Mouse (Mus musculus) ES-E14 (cell line): Measurements from ENCODE around the gene Zfp280c. TPM values are rescaled to one million over a fixed set of nuclear protein-coding genes. Genes with fewer than 3 reads are reported as not detected.

Experiments used
- DNase-seq: peaks from one replicate; pipeline ENCODE4 v3.0.0-alpha.2; 2013; ENCODE audit warnings: low read depth, low spot score
- H3K27ac ChIP-seq: 2 replicates; pipeline ENCODE4 v1.5.1; 2012; ENCODE audit warnings: low read depth, mild to moderate bottlenecking, low read length, moderate library complexity, mixed read lengths; ENCODE audit not compliant: poor library complexity, insufficient read depth, severe bottlenecking
- H3K36me3 ChIP-seq: 2 replicates; pipeline ENCODE4 v1.6.1; 2012; ENCODE audit warnings: mild to moderate bottlenecking, low read length, moderate library complexity, mixed read lengths; ENCODE audit not compliant: control insufficient read depth, poor library complexity, insufficient read depth, severe bottlenecking
- H3K4me1 ChIP-seq, 2 experiments: fragments of 150-350 bp in 1 of 2; sonication (generic) in 1 of 2; 2 replicates each; pipeline ENCODE4 v1.6.1; 2012; ENCODE audit warnings: low read length in 2 of 2, mild to moderate bottlenecking in 1 of 2, mixed read lengths in 1 of 2; ENCODE audit not compliant: control insufficient read depth in 2 of 2, insufficient read depth in 2 of 2, poor library complexity in 1 of 2
- H3K4me3 ChIP-seq, 2 experiments: fragments of 150-350 bp in 1 of 2; sonication (generic) in 1 of 2; 2 replicates each; pipeline ENCODE4 v1.5.1; 2012; ENCODE audit warnings: low read length in 2 of 2, low read depth in 1 of 2, mild to moderate bottlenecking in 1 of 2, mixed read lengths in 1 of 2; ENCODE audit not compliant: insufficient read depth in 1 of 2, poor library complexity in 1 of 2, severe bottlenecking in 1 of 2
- H3K9ac ChIP-seq: 2 replicates; pipeline ENCODE4 v1.6.1; 2012; ENCODE audit warnings: low read depth, mild to moderate bottlenecking, low read length, mixed read lengths; ENCODE audit not compliant: poor library complexity, insufficient read depth, severe bottlenecking
- H3K9me3 ChIP-seq: fragments of 150-350 bp; sonication (generic); 2 replicates; pipeline ENCODE4 v1.6.1; 2012; ENCODE audit warnings: low read depth, mild to moderate bottlenecking, low read length; ENCODE audit not compliant: control insufficient read depth, insufficient read depth
- CHD2 ChIP-seq: IDR thresholded peaks from 2 replicates; pipeline ENCODE4 v1.6.1; 2014; ENCODE audit warnings: mild to moderate bottlenecking, low read depth, low read length, inconsistent platforms
- HCFC1 ChIP-seq: IDR thresholded peaks from 2 replicates; pipeline ENCODE4 v1.6.1; 2012; ENCODE audit warnings: low read length, inconsistent platforms, borderline replicate concordance; ENCODE audit not compliant: insufficient read depth
- MAFK ChIP-seq: IDR thresholded peaks from 2 replicates; pipeline ENCODE4 v1.6.1; 2014; ENCODE audit warnings: mild to moderate bottlenecking, low read depth, low read length, inconsistent platforms; ENCODE audit not compliant: insufficient read depth
- ZC3H11A ChIP-seq: IDR thresholded peaks from 2 replicates; pipeline ENCODE4 v1.6.1; 2012; ENCODE audit warnings: low read depth, mild to moderate bottlenecking, inconsistent platforms, low read length, borderline replicate concordance
- ZNF384 ChIP-seq: IDR thresholded peaks from 2 replicates; pipeline ENCODE4 v1.6.1; 2012; ENCODE audit warnings: low read depth, low read length, inconsistent platforms
- in situ Hi-C, 2 experiments: fragments of 600-800 bp; cut with MboI; formaldehyde crosslinking; loops; one replicate each; pipeline ENCODE4 v1.15.1; 2025; ENCODE audit warnings: low sequenced_read_pairs in 2 of 2, inconsistent platforms in 1 of 2; ENCODE audit not compliant: unreplicated experiment in 2 of 2
- total RNA-seq: library from RNA; depleted of rRNA; stranded (reverse); fragments of 300-350 nt; gene quantifications from 2 replicates; pipeline ENCODE4 v1.2.3, GENCODE M21; 2012

Gene Zfp280c
- total RNA-seq, 1 experiment: 11.3 TPM

DNA sequence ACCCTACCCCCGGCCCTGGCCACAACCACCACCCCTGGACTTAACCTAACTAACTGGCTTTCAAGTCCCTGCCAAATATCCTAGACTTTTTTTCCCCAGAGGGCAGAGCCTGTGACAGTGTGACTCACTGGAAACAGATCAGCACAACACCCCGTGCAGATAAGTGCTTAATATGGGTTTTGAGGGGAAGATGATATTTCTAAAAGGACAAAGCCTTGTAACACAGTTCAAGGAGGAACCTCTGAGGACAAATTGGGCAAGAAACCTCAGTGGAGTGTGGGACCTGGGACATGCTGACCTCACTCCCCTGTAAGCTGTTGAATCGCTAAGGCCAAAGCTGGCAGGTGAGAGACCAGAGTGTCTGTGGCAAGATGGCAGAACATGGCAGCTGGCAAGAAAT lies 72.7 kb downstream of the Zfp280c start:
- H3K9ac ChIP-seq: no peak overlapping the region
- DNase-seq: no peak
- H3K36me3 ChIP-seq: no peaks in the 10 kb centered on the region
- in situ Hi-C loops: no loop called here
- H3K4me3 ChIP-seq: no peak overlapping the region
- TF ChIP-seq CHD2 (no peak), MAFK (no peak), ZC3H11A (no peak), ZNF384 (no peak), HCFC1 (no peak)
- no peak overlapping the region for H3K27ac ChIP-seq
- no peaks in the 10 kb centered on the region for H3K4me1 ChIP-seq
- H3K9me3 ChIP-seq: no peaks in the 10 kb centered on the region

DNA sequence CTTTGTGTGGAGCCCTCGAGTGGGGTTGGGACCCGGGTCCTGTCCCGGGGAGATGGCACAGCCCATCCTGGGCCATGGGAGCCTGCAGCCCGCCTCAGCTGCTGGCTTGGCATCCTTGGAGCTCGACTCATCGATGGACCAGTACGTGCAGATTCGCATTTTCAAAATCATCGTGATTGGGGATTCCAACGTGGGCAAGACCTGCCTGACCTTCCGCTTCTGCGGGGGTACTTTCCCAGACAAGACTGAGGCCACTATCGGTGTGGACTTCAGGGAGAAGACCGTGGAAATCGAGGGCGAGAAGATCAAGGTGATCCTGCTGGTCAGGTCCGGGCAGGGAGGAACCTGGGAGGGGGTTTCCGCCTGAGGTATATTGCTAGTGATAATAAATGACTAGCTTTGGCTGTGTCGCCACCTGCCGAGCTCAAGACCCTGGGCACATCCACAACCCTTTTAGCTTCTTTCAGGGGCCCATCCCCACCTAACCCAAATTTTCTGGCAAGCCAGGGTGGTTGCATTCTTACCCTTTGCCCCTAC lies 74.7 kb downstream of the Zfp280c start:
- Histone ChIP-seq H3K9ac (peak overlapping the region; percentile 61), H3K9me3 (no peaks in the 10 kb centered on the region), H3K27ac (no peak overlapping the region), H3K4me1 (no peaks in the 10 kb centered on the region), H3K4me3 (peak overlapping the region; percentile 69 to 72), H3K36me3 (no peaks in the 10 kb centered on the region)
- no peak for DNase-seq
- in situ Hi-C loops: no loop called here
- no peak for TF ChIP-seq ZC3H11A
- TF ChIP-seq CHD2: no peak
- no peak for TF ChIP-seq HCFC1
- TF ChIP-seq ZNF384: no peak
- TF ChIP-seq MAFK: no peak

GRCm38 (mm10) chrX:48518808-48519548 lies 75.3 kb downstream of the Zfp280c start, which contains the start of gene Rab33a:
Gene Rab33a (plus strand): TSS chrX:48519285.
- in situ Hi-C loops: no loop called here
- no peak for TF ChIP-seq ZNF384
- TF ChIP-seq ZC3H11A: no peak
- no peak for TF ChIP-seq CHD2
- TF ChIP-seq MAFK: no peak
- no peak for TF ChIP-seq HCFC1
- Histone ChIP-seq H3K9ac (peak within 1 kb of the TSS; percentile 61), H3K9me3 (no peaks in the 10 kb centered on the region), H3K4me1 (no peaks in the 10 kb centered on the region), H3K27ac (no peak within 1 kb of the TSS), H3K36me3 (no peaks in the 10 kb centered on the region), H3K4me3 (peak within 1 kb of the TSS; percentile 69 to 72)
- peak; percentile 26 for DNase-seq

DNA sequence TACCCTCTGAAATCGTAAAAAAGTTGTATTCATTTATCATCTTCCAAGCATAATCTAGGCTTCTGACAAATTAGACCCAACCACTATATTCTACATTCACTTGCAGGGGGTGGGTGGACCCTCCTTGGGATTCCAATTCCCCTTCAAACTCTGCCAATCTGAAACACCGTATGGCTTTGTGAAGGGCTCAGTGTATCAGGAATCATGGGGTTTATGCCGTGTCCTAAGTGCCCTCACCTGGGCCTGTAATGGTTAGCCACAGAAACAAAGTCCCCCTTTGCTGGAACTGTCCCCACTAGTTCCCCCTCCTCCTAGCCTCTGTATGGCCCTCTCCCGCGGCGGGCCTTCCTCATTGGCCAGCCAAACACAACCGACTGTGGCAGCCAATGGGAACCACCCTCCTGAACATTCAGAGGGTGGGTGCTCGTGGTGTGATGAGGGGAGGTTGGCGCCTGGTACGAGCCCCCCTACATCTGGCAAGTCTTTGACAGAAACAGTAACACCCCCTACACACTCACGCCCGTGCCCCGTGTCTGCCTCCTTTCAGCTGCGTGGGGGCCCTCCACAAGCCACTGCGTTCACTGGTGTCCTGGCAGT lies 76.0 kb downstream of the Zfp280c start:
- no peak for TF ChIP-seq ZNF384
- TF ChIP-seq CHD2: no peak
- no peak for TF ChIP-seq MAFK
- no peak for TF ChIP-seq HCFC1
- TF ChIP-seq ZC3H11A: no peak
- in situ Hi-C loops: no loop called here
- H3K9ac ChIP-seq: peak overlapping the region; percentile 61; the same call in 1 of the 2 replicates
- peak; percentile 29 for DNase-seq
- no peaks in the 10 kb centered on the region for H3K4me1 ChIP-seq
- H3K36me3 ChIP-seq: no peaks in the 10 kb centered on the region
- H3K27ac ChIP-seq: no peak overlapping the region
- H3K4me3 ChIP-seq: peak overlapping the region; percentile 69 to 72
- H3K9me3 ChIP-seq: no peaks in the 10 kb centered on the region
